Mouse (Mus musculus) neural tube, embryonic 11.5 days (tissue): ENCODE results near the gene Gm20388. TPM values are rescaled to one million over a fixed set of nuclear protein-coding genes. Genes with fewer than 3 reads are reported as not detected.

Source experiments
- ATAC-seq: fragments of 200-750 bp; cut with Nextera tagmentation; 2 replicates; pipeline ENCODE4 v1.8.0; 2017; ENCODE audit warnings: moderate number of reproducible peaks, mild to moderate bottlenecking, moderate TSS enrichment, moderate library complexity; ENCODE audit not compliant: insufficient read depth, low FRiP score, low TSS enrichment
- DNase-seq: peaks from one replicate; pipeline ENCODE4 v3.0.0-alpha.2; 2015; ENCODE audit warnings: low spot score
- H3K27ac ChIP-seq: fragments of 300-500 bp; sonication (generic); 2 replicates; pipeline ENCODE4 v1.5.1; 2014; ENCODE audit warnings: low read depth, mild to moderate bottlenecking, low read length
- H3K27me3 ChIP-seq: fragments of 300-500 bp; sonication (generic); 2 replicates; pipeline ENCODE4 v1.6.1; 2014; ENCODE audit warnings: mild to moderate bottlenecking, low read length, mixed read lengths; ENCODE audit not compliant: control insufficient read depth, insufficient read depth
- H3K36me3 ChIP-seq: fragments of 300-500 bp; sonication (generic); 2 replicates; pipeline ENCODE4 v1.6.1; 2014; ENCODE audit warnings: mild to moderate bottlenecking, low read length, moderate library complexity, mixed read lengths; ENCODE audit not compliant: control insufficient read depth, insufficient read depth
- H3K4me1 ChIP-seq: fragments of 300-500 bp; sonication (generic); 2 replicates; pipeline ENCODE4 v1.6.1; 2014; ENCODE audit warnings: low read length, mixed read lengths; ENCODE audit not compliant: control insufficient read depth, insufficient read depth
- H3K4me2 ChIP-seq: fragments of 300-500 bp; sonication (generic); 2 replicates; pipeline ENCODE4 v1.6.1; 2014; ENCODE audit warnings: low read depth, mild to moderate bottlenecking, moderate library complexity
- H3K4me3 ChIP-seq: fragments of 300-500 bp; sonication (generic); 2 replicates; pipeline ENCODE4 v1.5.1; 2014; ENCODE audit warnings: low read depth, low read length
- H3K9ac ChIP-seq: fragments of 300-500 bp; sonication (generic); 2 replicates; pipeline ENCODE4 v1.6.1; 2014; ENCODE audit warnings: mild to moderate bottlenecking, low read length
- H3K9me3 ChIP-seq: fragments of 300-500 bp; sonication (generic); 2 replicates; pipeline ENCODE4 v1.6.1; 2016; ENCODE audit warnings: low read length; ENCODE audit not compliant: control insufficient read depth
- WGBS: fragments of 180-500 bp; shearing (Covaris S2); extraction: QIAGEN DNeasy Blood & Tissue Kit; methylation state at CpG from one replicate; pipeline ENCODE4 v1.1.7; 2014; 5-methylcytosine and 5-hydroxymethylcytosine counted together
- polyA plus RNA-seq: library from polyadenylated mRNA; unstranded; fragments of >200 nt; fragmentation: Nextera tagmentation; extraction: Ambion mirVana; gene quantifications from 2 replicates; pipeline ENCODE4 v1.2.1, GENCODE M21; 2014

Gm20388 gene
- polyA plus RNA-seq, 1 experiment from 2014 or later: not detected

GRCm38 (mm10) chr8:120425199-120425941 is 514.7 kb downstream of the Gm20388 start:
- Histone ChIP-seq H3K27me3 (no peaks in the 10 kb centered on the region), H3K36me3 (no peaks in the 10 kb centered on the region), H3K4me3 (no peak overlapping the region), H3K9me3 (no peaks in the 10 kb centered on the region), H3K4me1 (peaks cover 73% of the 10 kb centered on the region), H3K27ac (peak overlapping the region; percentile 96), H3K9ac (peak overlapping the region; percentile 36; the same call in 1 of the 2 replicates), H3K4me2 (0 out of 2 replicates have a peak overlapping the region, but pooled peaks have one; percentile 12)
- ATAC-seq (peak; percentile 76), DNase-seq (peak; percentile 75)
- 5% methylated on average over 8 of the region's 8 CpGs for WGBS

DNA sequence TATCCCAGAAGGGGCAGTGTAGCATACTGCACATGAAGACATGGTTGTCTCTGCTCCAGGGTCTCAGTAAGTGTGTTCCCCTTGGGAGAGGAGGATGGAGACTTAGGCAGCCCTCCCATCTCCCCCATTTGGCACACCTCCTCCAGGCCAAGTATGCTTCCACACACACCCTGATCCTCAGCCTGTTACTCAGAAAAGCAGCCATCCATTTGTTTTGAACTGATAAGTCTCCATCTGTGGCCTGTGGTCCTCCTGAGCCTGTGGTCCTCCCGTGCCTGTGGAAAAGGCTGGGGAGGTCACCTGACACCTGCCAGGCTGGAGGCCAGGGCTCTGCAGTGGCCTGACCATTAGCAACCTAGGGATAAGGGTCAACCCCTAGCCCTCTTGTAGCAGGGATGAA is 515.5 kb downstream of the Gm20388 start:
- ATAC-seq (no peak), DNase-seq (no peak)
- Histone ChIP-seq H3K27ac (peak overlapping the region; percentile 96), H3K36me3 (no peaks in the 10 kb centered on the region), H3K27me3 (no peaks in the 10 kb centered on the region), H3K4me3 (no peak overlapping the region), H3K9ac (peak overlapping the region; percentile 35), H3K4me2 (no peak overlapping the region), H3K4me1 (peaks cover 67% of the 10 kb centered on the region), H3K9me3 (no peaks in the 10 kb centered on the region)
- 32% methylated on average over 1 of the region's 1 CpGs for WGBS

DNA sequence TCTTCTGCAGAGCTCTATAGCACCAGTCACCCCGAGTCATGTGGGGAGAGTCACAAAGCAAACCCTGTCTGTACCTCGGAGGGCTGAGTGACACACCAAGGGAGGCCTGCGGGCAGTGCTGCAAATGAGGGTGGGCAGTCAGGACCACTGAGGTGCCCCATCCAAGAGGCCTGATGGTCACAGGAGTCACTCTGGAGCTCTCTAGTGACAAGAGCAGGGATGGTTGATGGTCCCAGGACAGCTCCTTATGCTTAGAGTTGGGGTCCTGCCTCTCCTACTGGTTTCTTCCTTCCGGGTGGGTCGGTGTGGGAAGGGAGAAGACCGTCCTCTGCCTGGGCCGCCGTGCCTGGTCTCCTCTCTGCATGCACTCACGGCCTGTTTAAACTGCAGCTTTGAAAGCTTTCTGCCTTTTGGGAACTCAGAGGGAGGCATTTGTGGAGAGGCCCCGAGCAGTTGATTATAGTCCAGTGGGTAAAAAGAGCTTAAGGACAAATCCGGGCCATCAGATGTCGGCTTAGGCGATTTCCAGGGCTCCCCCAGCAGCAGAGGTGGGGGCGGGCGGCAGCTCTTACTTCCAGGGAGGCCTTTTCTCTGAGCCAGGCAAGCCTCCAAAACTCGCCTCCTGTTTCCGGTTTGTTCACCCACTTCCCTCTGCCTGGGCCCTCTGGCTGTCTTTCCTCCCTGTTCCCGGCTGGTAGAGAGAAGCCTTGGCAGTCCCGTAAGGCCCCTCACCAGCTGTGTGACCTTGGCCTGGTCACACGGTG is 516.2 kb downstream of the Gm20388 start:
- no peak overlapping the region for H3K4me3 ChIP-seq
- no peaks in the 10 kb centered on the region for H3K9me3 ChIP-seq
- no peaks in the 10 kb centered on the region for H3K27me3 ChIP-seq
- peak overlapping the region; percentile 35 for H3K9ac ChIP-seq
- WGBS: 59% methylated on average over 20 of the region's 20 CpGs
- peak overlapping the region; percentile 96 for H3K27ac ChIP-seq
- H3K4me2 ChIP-seq: no peak overlapping the region
- no peaks in the 10 kb centered on the region for H3K36me3 ChIP-seq
- DNase-seq: no peak
- ATAC-seq: no peak
- peaks cover 60% of the 10 kb centered on the region for H3K4me1 ChIP-seq

DNA sequence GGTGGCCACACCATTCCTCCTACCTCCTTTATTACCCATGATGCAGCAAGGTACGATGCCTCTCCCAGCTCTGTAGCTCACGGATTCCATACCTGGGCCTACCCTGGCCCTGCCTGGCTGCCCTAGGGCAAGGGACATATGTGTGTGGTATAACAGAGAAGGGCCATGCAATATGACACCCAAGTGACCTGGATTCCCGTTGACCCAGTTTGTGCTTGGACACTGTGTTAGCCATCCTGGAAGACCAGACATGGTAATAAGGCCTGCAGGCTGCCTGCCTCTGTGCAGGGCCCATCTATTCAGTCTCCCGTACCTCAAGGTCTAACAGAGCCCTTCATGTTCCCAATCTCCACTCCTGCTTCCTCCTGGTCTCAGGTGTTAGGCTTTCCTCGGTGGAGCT is 517.9 kb downstream of the Gm20388 start:
- Histone ChIP-seq H3K27me3 (no peaks in the 10 kb centered on the region), H3K4me3 (no peak overlapping the region), H3K36me3 (no peaks in the 10 kb centered on the region), H3K27ac (no peak overlapping the region), H3K4me1 (peaks cover 44% of the 10 kb centered on the region), H3K4me2 (no peak overlapping the region), H3K9ac (no peak overlapping the region), H3K9me3 (no peaks in the 10 kb centered on the region)
- DNase-seq: no peak
- 76% methylated on average over 5 of the region's 5 CpGs for WGBS
- no peak for ATAC-seq

DNA sequence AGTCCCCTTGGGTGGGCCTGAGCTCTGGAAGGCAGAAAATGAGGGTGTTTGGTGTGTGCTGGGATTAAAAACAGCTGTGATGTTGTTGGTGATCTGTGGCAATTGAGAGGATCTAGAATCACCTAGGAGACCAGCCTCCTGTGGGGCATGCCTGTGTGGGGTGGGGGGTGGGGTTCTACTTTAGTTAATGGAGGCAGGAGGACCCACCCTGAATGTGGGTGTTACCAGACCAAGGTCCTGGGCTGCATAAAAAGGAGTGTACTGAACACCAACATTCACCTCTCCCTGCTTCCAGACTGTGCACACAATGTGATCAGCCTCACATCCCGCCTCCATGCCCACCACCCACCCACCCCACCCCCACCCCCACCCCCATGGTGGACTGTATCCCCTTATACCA is 518.5 kb downstream of the Gm20388 start:
- Histone ChIP-seq H3K4me2 (no peak overlapping the region), H3K36me3 (no peaks in the 10 kb centered on the region), H3K4me3 (no peak overlapping the region), H3K9me3 (no peaks in the 10 kb centered on the region), H3K27me3 (no peaks in the 10 kb centered on the region), H3K9ac (no peak overlapping the region), H3K27ac (no peak overlapping the region), H3K4me1 (peaks cover 38% of the 10 kb centered on the region)
- 91% methylated on average over 1 of the region's 1 CpGs for WGBS
- DNase-seq: no peak
- no peak for ATAC-seq

GRCm38 (mm10) chr8:120431042-120431441 is 520.4 kb downstream of the Gm20388 start:
- Histone ChIP-seq H3K4me3 (no peak overlapping the region), H3K36me3 (no peaks in the 10 kb centered on the region), H3K27me3 (no peaks in the 10 kb centered on the region), H3K9ac (no peak overlapping the region), H3K9me3 (no peaks in the 10 kb centered on the region), H3K27ac (no peak overlapping the region), H3K4me1 (peaks cover 19% of the 10 kb centered on the region), H3K4me2 (no peak overlapping the region)
- WGBS: 70% methylated on average over 12 of the region's 12 CpGs
- ATAC-seq: no peak
- no peak for DNase-seq

DNA sequence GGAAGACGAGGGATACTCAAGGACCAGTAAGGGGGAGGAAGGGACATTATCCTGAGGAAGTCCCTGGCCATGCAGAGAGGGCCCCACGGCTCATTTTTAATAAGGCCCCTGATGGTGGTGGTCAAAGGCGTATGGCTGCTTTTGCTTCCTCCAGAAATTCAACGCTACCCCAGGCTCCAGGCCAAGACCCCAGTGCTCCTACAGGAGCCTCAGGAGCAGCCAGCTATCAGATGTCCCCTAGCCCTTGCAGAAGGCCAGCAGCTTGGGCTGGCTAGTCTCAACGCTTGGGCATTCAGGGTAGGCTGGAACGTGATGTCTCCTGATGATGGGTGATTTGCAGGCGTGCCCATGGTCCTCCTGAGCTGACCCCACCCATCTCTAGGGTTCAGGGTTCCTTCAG is 521.8 kb downstream of the Gm20388 start:
- DNase-seq (no peak), ATAC-seq (no peak)
- Histone ChIP-seq H3K9ac (no peak overlapping the region), H3K4me3 (no peak overlapping the region), H3K36me3 (no peaks in the 10 kb centered on the region), H3K9me3 (no peaks in the 10 kb centered on the region), H3K4me2 (no peak overlapping the region), H3K27me3 (no peaks in the 10 kb centered on the region), H3K27ac (no peak overlapping the region), H3K4me1 (peaks cover 11% of the 10 kb centered on the region; the same call in 1 of the 2 replicates)
- 75% methylated on average over 7 of the region's 7 CpGs for WGBS

DNA sequence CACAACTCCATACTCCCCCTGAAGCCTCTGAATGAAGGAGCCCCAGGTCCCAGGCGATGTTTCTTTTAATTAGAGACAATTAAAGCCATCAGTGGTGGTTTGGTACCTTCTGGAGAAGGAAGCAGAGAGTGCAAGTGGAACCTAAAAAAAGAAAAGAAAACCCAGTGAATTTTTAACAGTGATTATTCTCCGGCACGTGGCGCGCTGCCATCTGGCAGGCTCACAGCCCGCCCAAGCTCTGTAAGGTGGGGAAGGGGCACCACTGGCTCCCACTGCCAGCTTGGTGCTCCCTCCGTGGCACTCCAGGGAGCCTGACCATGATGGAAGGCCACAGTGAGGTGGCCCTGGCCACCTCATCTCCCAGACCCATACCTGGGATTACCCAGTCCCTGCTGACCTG is 522.5 kb downstream of the Gm20388 start:
- Histone ChIP-seq H3K4me2 (no peak overlapping the region), H3K4me1 (peaks cover 15% of the 10 kb centered on the region; the same call in 1 of the 2 replicates), H3K9ac (no peak overlapping the region), H3K27ac (no peak overlapping the region), H3K4me3 (no peak overlapping the region), H3K27me3 (no peaks in the 10 kb centered on the region), H3K36me3 (no peaks in the 10 kb centered on the region), H3K9me3 (no peaks in the 10 kb centered on the region)
- ATAC-seq (no peak), DNase-seq (no peak)
- 83% methylated on average over 7 of the region's 7 CpGs for WGBS

DNA sequence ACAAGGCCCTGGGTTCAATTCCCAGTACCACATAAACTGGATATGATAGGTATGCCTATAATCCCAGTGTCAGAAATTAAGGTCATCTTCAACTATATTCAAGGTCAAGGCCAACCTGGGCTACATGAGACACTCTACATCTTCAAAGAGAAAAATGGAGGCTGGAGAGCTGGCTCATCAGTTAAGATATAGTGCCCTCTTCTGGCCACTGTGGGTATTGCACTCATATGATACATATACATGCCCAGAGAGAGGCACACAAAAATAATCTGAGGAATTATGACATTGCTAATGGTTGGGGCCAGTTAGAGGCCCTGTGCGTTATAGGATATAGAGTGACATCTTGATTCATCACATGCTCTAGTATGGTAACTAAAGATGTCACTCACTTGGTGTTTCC is 523.1 kb downstream of the Gm20388 start:
- H3K27me3 ChIP-seq: no peaks in the 10 kb centered on the region
- no peak overlapping the region for H3K4me3 ChIP-seq
- no peak overlapping the region for H3K9ac ChIP-seq
- H3K4me2 ChIP-seq: no peak overlapping the region
- no peak overlapping the region for H3K27ac ChIP-seq
- ATAC-seq: no peak
- no peaks in the 10 kb centered on the region for H3K36me3 ChIP-seq
- peaks cover 17% of the 10 kb centered on the region for H3K4me1 ChIP-seq
- no peaks in the 10 kb centered on the region for H3K9me3 ChIP-seq
- DNase-seq: no peak
- 95% methylated on average over 1 of the region's 1 CpGs for WGBS
